8 mouse cellular contexts compared by ENCODE assay signal in the genomic region with DNA sequence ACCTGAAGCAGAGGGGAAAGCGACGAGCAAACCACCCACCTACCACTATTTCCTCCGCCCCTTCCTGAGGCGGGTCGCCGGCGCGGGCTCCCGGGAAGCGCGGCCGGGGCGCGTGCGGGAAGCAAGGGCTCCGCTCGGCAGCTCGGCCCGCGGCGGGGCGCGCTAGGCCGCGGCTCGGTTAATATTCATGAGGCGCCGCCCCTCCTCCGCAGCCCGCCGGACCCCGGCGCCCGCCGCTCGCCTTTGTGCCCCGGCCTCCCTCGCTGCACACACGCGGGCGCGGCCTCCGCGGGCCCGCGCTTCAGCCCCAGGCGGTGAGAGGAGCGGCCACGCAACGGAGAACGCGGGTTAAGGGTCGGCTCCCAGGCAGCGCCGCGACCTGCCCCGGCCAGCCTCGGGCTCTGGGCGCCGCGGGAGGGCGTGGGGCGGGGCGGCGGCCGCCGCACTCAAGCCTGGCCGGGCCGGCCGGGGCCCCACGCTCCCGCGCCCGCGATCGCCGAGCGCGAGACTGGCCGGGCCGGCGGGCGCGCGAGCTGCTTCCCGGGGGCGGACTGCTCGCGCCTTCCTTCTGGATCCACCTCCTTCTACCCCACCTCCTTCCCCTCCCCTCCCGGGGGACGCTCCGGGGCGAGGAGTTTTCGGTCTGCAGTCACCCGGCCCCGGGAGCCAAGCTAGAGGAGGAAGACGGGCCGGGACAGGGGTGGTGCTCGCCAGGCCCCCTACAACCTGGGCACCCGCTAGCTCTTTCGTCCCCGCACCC. TPM values are rescaled to one million over a fixed set of nuclear protein-coding genes. Genes with fewer than 3 reads are reported as not detected.
A peak's percentile ranks its signal among the peaks of the same experiment; 100 is the strongest.
DNase-seq lines count a peak whose midpoint lies in the region; ATAC-seq lines count a peak whose summit lies in the region.

A gene (minus strand): TSS at position 441 of the 760 bp plus-strand sequence.

- under 1% methylated on average over 102 of the region's 102 CpGs for WGBS in embryonic facial prominence, embryonic 10.5 days
- WGBS in intestine, embryonic 16.5 days: under 1% methylated on average over 66 of the region's 102 CpGs
- WGBS in midbrain, embryonic 10.5 days: under 1% methylated on average over 100 of the region's 102 CpGs

- H3K36me3 ChIP-seq in embryonic facial prominence, embryonic 10.5 days (replicated peaks): no peaks in the 10 kb centered on the region
- H3K36me3 ChIP-seq in intestine, embryonic 16.5 days (ENCODE audit: control insufficient read depth, insufficient read depth, low read length): no peaks in the 10 kb centered on the region
- no peaks in the 10 kb centered on the region for H3K36me3 ChIP-seq in midbrain, embryonic 10.5 days

- peak; percentile 91 for DNase-seq in adrenal gland, adult 2 months
- peak; percentile 82 for DNase-seq in embryonic facial prominence, embryonic 10.5 days (ENCODE audit: low spot score)
- no peak for DNase-seq in gonadal fat pad, adult 2 months (ENCODE audit: low read depth)
- DNase-seq in left cerebral cortex, postnatal 4 days: peak; percentile 83
- DNase-seq in midbrain, embryonic 10.5 days (ENCODE audit: low spot score): peak; percentile 85
- DNase-seq in skeletal muscle tissue, adult 2 months (ENCODE audit: low read depth, low spot score): peak; percentile 82
- DNase-seq in c-Kit-positive CD71-positive TER-119-positive erythroid progenitor cells, embryonic 14.5 days (ENCODE audit: low spot score): no peak

- ATAC-seq in intestine, embryonic 16.5 days: peak; percentile 75

- H3K9me3 ChIP-seq in embryonic facial prominence, embryonic 10.5 days: no peaks in the 10 kb centered on the region
- no peaks in the 10 kb centered on the region for H3K9me3 ChIP-seq in intestine, embryonic 16.5 days (ENCODE audit: control insufficient read depth, low read length)
- no peaks in the 10 kb centered on the region for H3K9me3 ChIP-seq in midbrain, embryonic 10.5 days (replicated peaks)

- H3K9ac ChIP-seq in intestine, embryonic 16.5 days (ENCODE audit: low read depth, low read length): peak within 1 kb of the TSS; percentile 98

- H3K4me3 ChIP-seq in embryonic facial prominence, embryonic 10.5 days: peak within 1 kb of the TSS; percentile 90
- peak within 1 kb of the TSS; percentile 93 for H3K4me3 ChIP-seq in intestine, embryonic 16.5 days (ENCODE audit: low read length)
- H3K4me3 ChIP-seq in midbrain, embryonic 10.5 days: peak within 1 kb of the TSS; percentile 93

- H3K27me3 ChIP-seq in embryonic facial prominence, embryonic 10.5 days (replicated peaks; ENCODE audit: low read depth, poor library complexity, severe bottlenecking): no peaks in the 10 kb centered on the region
- H3K27me3 ChIP-seq in intestine, embryonic 16.5 days (replicated peaks; ENCODE audit: control insufficient read depth, insufficient read depth, low read length): no peaks in the 10 kb centered on the region
- no peaks in the 10 kb centered on the region for H3K27me3 ChIP-seq in midbrain, embryonic 10.5 days (ENCODE audit: low read depth, poor library complexity, severe bottlenecking)

- intact Hi-C loops in left cerebral cortex, postnatal 4 days (cut with DNase I): loop anchor here (5.0 to 10.0 kb wide), 3 partner anchors 64 to 219 kb away; no protein-coding TSS in a partner anchor

- peak within 1 kb of the TSS; percentile 99 for H3K27ac ChIP-seq in embryonic facial prominence, embryonic 10.5 days (replicated peaks)
- peak within 1 kb of the TSS; percentile 99 for H3K27ac ChIP-seq in intestine, embryonic 16.5 days (ENCODE audit: low read length)
- H3K27ac ChIP-seq in midbrain, embryonic 10.5 days (replicated peaks): peak within 1 kb of the TSS; percentile 100

- peak within 1 kb of the TSS; percentile 76 for H3K4me2 ChIP-seq in intestine, embryonic 16.5 days (ENCODE audit: low read depth, low read length)

- H3K4me1 ChIP-seq in embryonic facial prominence, embryonic 10.5 days: peaks cover 33% of the 10 kb centered on the region
- H3K4me1 ChIP-seq in intestine, embryonic 16.5 days (ENCODE audit: control insufficient read depth, insufficient read depth, low read length): peaks cover 14% of the 10 kb centered on the region
- peaks cover 43% of the 10 kb centered on the region for H3K4me1 ChIP-seq in midbrain, embryonic 10.5 days

RNA-seq across cellular contexts. Expression of the gene that starts here (rescaled TPM):
- total RNA-seq in adrenal gland, adult 2 months (2021): 10 to 100 TPM; 59.7 to 68.8 TPM
- polyA plus RNA-seq in adrenal gland, adult 2 months (2012; rRNA removed): 9.5 and 12.9 TPM in 2 replicates
- polyA plus RNA-seq in embryonic facial prominence, embryonic 10.5 days (2016; fragmentation: Nextera tagmentation; extraction: Ambion mirVana): 15.7 and 23.1 TPM in 2 replicates
- polyA plus RNA-seq in gonadal fat pad, adult 2 months (2012; rRNA removed): 15.4 and 31.3 TPM in 2 replicates
- 7.4 and 7.7 TPM in 2 replicates for polyA plus RNA-seq in intestine, embryonic 16.5 days (2015; fragmentation: Nextera tagmentation; extraction: Ambion mirVana)
- total RNA-seq in left cerebral cortex, postnatal 4 days (2021): 100 to 1,000 TPM; 235 to 259 TPM
- polyA plus RNA-seq in midbrain, embryonic 10.5 days (2016; fragmentation: Nextera tagmentation; extraction: Ambion mirVana): 28.3 and 40.4 TPM in 2 replicates

Comparison
In these comparisons a context has a peak if more than half of its experiments do, and no peak if none do; other contexts are left out.
1. DNase-seq: peak in adrenal gland, adult 2 months (single experiment), embryonic facial prominence, embryonic 10.5 days (single experiment), left cerebral cortex, postnatal 4 days (single experiment), midbrain, embryonic 10.5 days (single experiment) and skeletal muscle tissue, adult 2 months (single experiment); none in gonadal fat pad, adult 2 months (single experiment) and c-Kit-positive CD71-positive TER-119-positive erythroid progenitor cells, embryonic 14.5 days (single experiment).
2. Peak in every context shown above with its lines, with median percentiles within 50 percentile points of each other: H3K27ac ChIP-seq and H3K4me3 ChIP-seq.